Mouse (Mus musculus) midbrain, embryonic 15.5 days (tissue): Measurements from ENCODE around the gene Pdzd2. TPM values are rescaled to one million over a fixed set of nuclear protein-coding genes. Genes with fewer than 3 reads are reported as not detected.

Experiments
- ATAC-seq: fragments of 200-750 bp; cut with Nextera tagmentation; replicated peaks from 2 replicates; pipeline ENCODE4 v1.8.0; 2017; ENCODE audit warnings: moderate TSS enrichment
- H3K27ac ChIP-seq: fragments of 300-500 bp; sonication (generic); 2 replicates; pipeline ENCODE4 v1.5.1; 2015; ENCODE audit warnings: mild to moderate bottlenecking, inconsistent platforms
- H3K27me3 ChIP-seq: fragments of 300-500 bp; sonication (generic); replicated peaks from 2 replicates; pipeline ENCODE4 v1.6.1; 2015; ENCODE audit warnings: inconsistent platforms
- H3K36me3 ChIP-seq: fragments of 300-500 bp; sonication (generic); replicated peaks from 2 replicates; pipeline ENCODE4 v1.6.1; 2015; ENCODE audit warnings: inconsistent platforms
- H3K4me1 ChIP-seq: fragments of 300-500 bp; sonication (generic); 2 replicates; pipeline ENCODE4 v1.6.1; 2015; ENCODE audit warnings: inconsistent platforms
- H3K4me2 ChIP-seq: fragments of 300-500 bp; sonication (generic); 2 replicates; pipeline ENCODE4 v1.6.1; 2015; ENCODE audit warnings: inconsistent platforms, mild to moderate bottlenecking, moderate library complexity
- H3K4me3 ChIP-seq: fragments of 300-500 bp; sonication (generic); 2 replicates; pipeline ENCODE4 v1.5.1; 2015; ENCODE audit warnings: mild to moderate bottlenecking, inconsistent platforms
- H3K9ac ChIP-seq: fragments of 300-500 bp; sonication (generic); 2 replicates; pipeline ENCODE4 v1.6.1; 2015; ENCODE audit warnings: mild to moderate bottlenecking, inconsistent platforms
- H3K9me3 ChIP-seq: fragments of 300-500 bp; sonication (generic); 2 replicates; pipeline ENCODE4 v1.6.1; 2016; ENCODE audit warnings: inconsistent platforms
- WGBS: fragments of 180-500 bp; shearing (Covaris S2); methylation state at CpG from one replicate; pipeline ENCODE4 v1.1.7; 2015; ENCODE audit warnings: mixed read lengths; 5-methylcytosine and 5-hydroxymethylcytosine counted together
- polyA plus RNA-seq: library from polyadenylated mRNA; unstranded; fragments of >200 nt; fragmentation: Nextera tagmentation; extraction: Ambion mirVana; gene quantifications from 2 replicates; pipeline ENCODE4 v1.2.1, GENCODE M21; 2015

Pdzd2 gene
- polyA plus RNA-seq, 1 experiment from 2014 or later, result 17.5 TPM

GRCm38 (mm10) chr15:12384679-12385078 lies 355.0 kb downstream of the Pdzd2 start:
- Histone ChIP-seq H3K4me3 (no peak overlapping the region), H3K27me3 (no peaks in the 10 kb centered on the region), H3K4me2 (no peak overlapping the region), H3K9me3 (no peaks in the 10 kb centered on the region), H3K4me1 (peaks cover 6% of the 10 kb centered on the region; the same call in 1 of the 2 replicates), H3K27ac (no peak overlapping the region), H3K9ac (no peak overlapping the region), H3K36me3 (no peaks in the 10 kb centered on the region)
- no peak for ATAC-seq
- WGBS, result 91% methylated on average over 12 of the region's 13 CpGs

- Histone ChIP-seq H3K36me3 (no peaks in the 10 kb centered on the region), H3K4me2 (no peak overlapping the region), H3K27me3 (0 out of 2 replicates have a peak, but pooled peaks cover 3% of the 10 kb centered on the region), H3K4me3 (no peak overlapping the region), H3K9ac (no peak overlapping the region), H3K9me3 (no peaks in the 10 kb centered on the region), H3K4me1 (peaks cover 12% of the 10 kb centered on the region), H3K27ac (no peak overlapping the region)
- WGBS, result 55% methylated on average over 5 of the region's 5 CpGs
- no peak for ATAC-seq
Measured at GRCm38 (mm10) chr15:12380548-12380947, 359.2 kb downstream of the Pdzd2 start.

GRCm38 (mm10) chr15:12380057-12380456 lies 359.7 kb downstream of the Pdzd2 start:
- ATAC-seq, result no peak
- no peaks in the 10 kb centered on the region for H3K36me3 ChIP-seq
- no peak overlapping the region for H3K9ac ChIP-seq
- no peaks in the 10 kb centered on the region for H3K9me3 ChIP-seq
- H3K4me1 ChIP-seq, result peaks cover 13% of the 10 kb centered on the region
- no peak overlapping the region for H3K27ac ChIP-seq
- 96% methylated on average over 3 of the region's 3 CpGs for WGBS
- H3K4me3 ChIP-seq, result no peak overlapping the region
- no peak overlapping the region for H3K4me2 ChIP-seq
- H3K27me3 ChIP-seq, result 0 out of 2 replicates have a peak, but pooled peaks cover 3% of the 10 kb centered on the region

GRCm38 (mm10) chr15:12377800-12378199 lies 361.9 kb downstream of the Pdzd2 start:
- H3K27ac ChIP-seq, result no peak overlapping the region
- 66% methylated on average over 10 of the region's 10 CpGs for WGBS
- 0 out of 2 replicates have a peak, but pooled peaks cover 6% of the 10 kb centered on the region for H3K27me3 ChIP-seq
- H3K9ac ChIP-seq, result no peak overlapping the region
- no peak overlapping the region for H3K4me2 ChIP-seq
- H3K9me3 ChIP-seq, result no peaks in the 10 kb centered on the region
- no peaks in the 10 kb centered on the region for H3K36me3 ChIP-seq
- H3K4me3 ChIP-seq, result no peak overlapping the region
- H3K4me1 ChIP-seq, result peaks cover 13% of the 10 kb centered on the region
- no peak for ATAC-seq

DNA sequence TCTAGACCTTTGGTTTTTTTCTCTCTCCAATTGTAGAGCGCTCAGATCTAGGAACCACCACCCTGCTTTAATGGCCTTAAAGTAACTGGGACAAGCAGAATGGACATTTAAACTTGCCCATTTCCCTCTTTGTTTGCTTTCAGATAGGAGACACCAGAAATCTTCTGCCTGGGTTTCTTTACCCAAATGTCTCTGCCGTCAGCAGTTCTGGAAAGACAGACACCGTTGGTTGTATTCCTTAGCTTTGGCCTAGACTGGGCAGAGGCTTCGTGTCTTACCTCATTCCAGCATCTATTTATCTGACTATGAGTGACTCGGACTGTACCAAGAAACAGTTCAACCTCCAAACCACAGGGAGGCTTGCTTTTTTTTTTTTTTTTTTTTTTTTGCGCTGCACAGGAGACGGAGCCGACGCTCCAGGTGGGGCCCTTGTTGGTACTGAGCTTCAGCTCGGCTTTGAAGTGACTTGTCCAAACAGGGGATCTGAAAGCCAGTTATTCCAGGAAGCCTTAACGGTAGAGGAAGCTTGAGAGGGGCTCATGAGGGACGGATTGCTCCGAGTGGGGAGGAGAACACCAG lies 363.1 kb downstream of the Pdzd2 start:
- WGBS, result 32% methylated on average over 13 of the region's 13 CpGs
- ATAC-seq, result no peak
- H3K9ac ChIP-seq, result no peak overlapping the region
- H3K36me3 ChIP-seq, result no peaks in the 10 kb centered on the region
- H3K4me3 ChIP-seq, result no peak overlapping the region
- H3K27me3 ChIP-seq, result 0 out of 2 replicates have a peak, but pooled peaks cover 9% of the 10 kb centered on the region
- peaks cover 13% of the 10 kb centered on the region for H3K4me1 ChIP-seq
- H3K9me3 ChIP-seq, result no peaks in the 10 kb centered on the region
- H3K4me2 ChIP-seq, result peak overlapping the region; percentile 44; the same call in 1 of the 2 replicates
- H3K27ac ChIP-seq, result no peak overlapping the region

DNA sequence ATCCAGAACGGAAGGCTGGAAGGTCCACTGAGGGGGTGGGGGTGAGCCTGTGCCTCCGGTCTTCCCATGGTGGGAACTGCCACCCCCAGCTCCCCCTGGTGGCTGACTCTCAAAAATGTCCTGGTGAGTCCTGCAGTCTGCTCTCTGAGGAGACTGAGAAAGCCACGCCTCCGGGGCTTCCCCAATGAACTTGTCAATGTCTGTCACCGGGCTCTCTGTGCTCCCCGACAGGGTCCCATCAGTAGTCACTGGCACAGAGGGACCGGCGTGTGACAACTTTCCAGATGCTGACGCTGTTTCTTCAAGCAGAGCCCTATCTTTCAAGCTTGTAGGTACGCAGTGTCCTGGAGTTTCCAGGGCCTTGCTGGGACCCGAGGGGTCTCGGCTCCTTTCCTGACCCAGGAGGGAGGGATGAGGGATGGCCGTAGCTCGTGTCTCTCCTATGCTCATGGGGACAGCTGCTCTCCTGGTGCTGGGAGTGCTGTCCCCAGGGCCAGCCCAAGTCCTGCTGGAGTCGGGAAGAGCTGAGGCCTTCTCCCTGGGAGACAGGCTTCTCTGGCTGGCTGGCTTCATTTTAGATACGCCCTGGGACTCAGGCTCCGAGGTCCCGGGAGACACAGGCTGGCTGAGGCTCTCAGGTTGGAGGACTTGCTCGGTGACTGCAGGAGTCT lies 363.9 kb downstream of the Pdzd2 start:
- Histone ChIP-seq H3K27me3 (0 out of 2 replicates have a peak, but pooled peaks cover 9% of the 10 kb centered on the region), H3K27ac (no peak overlapping the region), H3K4me1 (peaks cover 15% of the 10 kb centered on the region), H3K4me2 (peak overlapping the region; percentile 44), H3K9me3 (no peaks in the 10 kb centered on the region), H3K4me3 (peak overlapping the region; percentile 11; the same call in 1 of the 2 replicates), H3K9ac (no peak overlapping the region), H3K36me3 (no peaks in the 10 kb centered on the region)
- ATAC-seq, result peak; percentile 41
- WGBS, result 2% methylated on average over 19 of the region's 19 CpGs

DNA sequence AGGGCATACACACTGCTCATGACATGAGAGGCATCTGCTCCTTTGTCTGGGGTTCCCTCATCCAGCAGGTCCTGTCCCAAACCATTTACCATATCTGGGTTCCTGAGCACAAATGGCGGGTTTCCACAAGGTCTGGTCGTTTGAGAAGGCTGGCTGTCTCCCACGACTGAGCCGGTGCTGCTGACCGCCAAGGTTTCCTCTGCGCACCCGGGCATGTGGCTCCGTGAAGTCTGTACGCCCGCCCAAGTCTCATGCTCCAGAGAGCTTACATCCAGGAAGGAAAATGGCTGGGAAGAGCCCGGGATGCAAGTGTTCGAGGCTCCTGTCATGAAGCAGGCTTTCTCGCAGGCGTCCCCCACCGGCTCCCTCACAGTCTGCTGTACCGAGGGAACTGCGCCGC lies 364.8 kb downstream of the Pdzd2 start:
- Histone ChIP-seq H3K4me2 (peak overlapping the region; percentile 44), H3K4me1 (peaks cover 15% of the 10 kb centered on the region), H3K4me3 (no peak overlapping the region), H3K27me3 (0 out of 2 replicates have a peak, but pooled peaks cover 9% of the 10 kb centered on the region), H3K36me3 (no peaks in the 10 kb centered on the region), H3K27ac (no peak overlapping the region), H3K9me3 (no peaks in the 10 kb centered on the region), H3K9ac (no peak overlapping the region)
- ATAC-seq, result no peak
- WGBS, result 66% methylated on average over 18 of the region's 18 CpGs

- Histone ChIP-seq H3K4me2 (no peak overlapping the region), H3K4me1 (peaks cover 15% of the 10 kb centered on the region), H3K27me3 (0 out of 2 replicates have a peak, but pooled peaks cover 13% of the 10 kb centered on the region), H3K36me3 (no peaks in the 10 kb centered on the region), H3K9ac (no peak overlapping the region), H3K9me3 (no peaks in the 10 kb centered on the region), H3K4me3 (no peak overlapping the region), H3K27ac (no peak overlapping the region)
- ATAC-seq, result no peak
- WGBS, result 89% methylated on average over 6 of the region's 6 CpGs
Measured at GRCm38 (mm10) chr15:12373918-12374317, 365.8 kb downstream of the Pdzd2 start.

DNA sequence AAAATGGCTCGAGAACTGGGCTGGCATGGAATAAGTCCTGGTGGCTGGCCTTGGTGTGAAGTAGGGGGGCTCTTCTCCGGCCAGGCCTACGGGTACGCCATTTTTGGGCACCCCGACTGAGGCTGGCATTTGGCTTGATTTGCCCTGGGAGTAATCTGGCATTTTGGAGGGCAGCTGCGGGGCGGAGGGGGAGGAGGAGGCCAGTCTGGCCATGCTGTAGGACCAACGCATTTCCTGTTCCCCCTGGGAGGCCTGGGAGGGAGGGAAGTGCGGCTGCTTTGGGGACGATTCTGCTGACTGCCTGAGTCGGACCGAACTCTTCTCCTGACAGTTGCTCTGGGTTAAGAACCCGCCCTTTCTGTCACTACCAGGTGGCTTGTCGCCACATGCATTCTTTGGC lies 366.2 kb downstream of the Pdzd2 start:
- Histone ChIP-seq H3K27ac (no peak overlapping the region), H3K9me3 (no peaks in the 10 kb centered on the region), H3K27me3 (0 out of 2 replicates have a peak, but pooled peaks cover 13% of the 10 kb centered on the region), H3K36me3 (no peaks in the 10 kb centered on the region), H3K4me2 (no peak overlapping the region), H3K4me3 (no peak overlapping the region), H3K9ac (no peak overlapping the region), H3K4me1 (peaks cover 15% of the 10 kb centered on the region)
- no peak for ATAC-seq
- WGBS, result 82% methylated on average over 14 of the region's 14 CpGs

DNA sequence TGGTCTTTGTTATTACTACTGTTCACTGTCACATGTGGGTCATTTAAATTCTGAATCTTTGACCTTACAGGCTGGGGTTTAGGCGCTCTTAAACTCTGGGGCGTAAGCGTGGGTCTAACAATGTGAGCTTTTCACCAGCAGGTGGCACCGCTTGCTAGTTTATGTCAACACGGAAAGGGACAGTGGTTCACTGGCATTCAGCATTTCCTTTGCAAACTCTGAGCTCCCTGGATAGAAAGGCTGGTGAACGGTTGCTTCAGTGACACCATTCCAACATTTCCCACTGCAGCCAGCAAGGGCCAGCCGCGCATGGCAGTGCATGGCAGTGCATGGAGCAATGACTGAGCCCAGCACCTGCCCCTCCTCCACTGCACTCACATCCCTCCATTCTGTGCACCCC lies 368.5 kb downstream of the Pdzd2 start:
- 5% methylated on average over 8 of the region's 8 CpGs for WGBS
- H3K27ac ChIP-seq, result no peak overlapping the region
- no peak overlapping the region for H3K9ac ChIP-seq

GRCm38 (mm10) chr15:12370096-12370495 lies 369.6 kb downstream of the Pdzd2 start:
- Histone ChIP-seq H3K4me1 (peaks cover 28% of the 10 kb centered on the region), H3K27me3 (0 out of 2 replicates have a peak, but pooled peaks cover 10% of the 10 kb centered on the region), H3K27ac (no peak overlapping the region), H3K9ac (no peak overlapping the region), H3K4me2 (no peak overlapping the region), H3K4me3 (no peak overlapping the region), H3K9me3 (no peaks in the 10 kb centered on the region), H3K36me3 (no peaks in the 10 kb centered on the region)
- no peak for ATAC-seq
- 94% methylated on average over 3 of the region's 3 CpGs for WGBS

More for the DNA sequence above, 368.5 kb downstream of the Pdzd2 start:
- no peaks in the 10 kb centered on the region for H3K36me3 ChIP-seq
- H3K4me2 ChIP-seq, result no peak overlapping the region
- H3K9me3 ChIP-seq, result no peaks in the 10 kb centered on the region
- ATAC-seq, result peak; percentile 66
- H3K4me1 ChIP-seq, result peaks cover 24% of the 10 kb centered on the region
- H3K4me3 ChIP-seq, result no peak overlapping the region
- 0 out of 2 replicates have a peak, but pooled peaks cover 10% of the 10 kb centered on the region for H3K27me3 ChIP-seq

GRCm38 (mm10) chr15:12368850-12369249 lies 370.9 kb downstream of the Pdzd2 start:
- Histone ChIP-seq H3K36me3 (no peaks in the 10 kb centered on the region), H3K9ac (no peak overlapping the region), H3K9me3 (no peaks in the 10 kb centered on the region), H3K4me3 (no peak overlapping the region), H3K4me2 (no peak overlapping the region), H3K27me3 (0 out of 2 replicates have a peak, but pooled peaks cover 6% of the 10 kb centered on the region), H3K4me1 (peaks cover 28% of the 10 kb centered on the region), H3K27ac (no peak overlapping the region)
- 91% methylated on average over 4 of the region's 4 CpGs for WGBS
- no peak for ATAC-seq
